Mouse (Mus musculus) midbrain, embryonic 11.5 days (tissue): ENCODE measurements around the gene Hps5. TPM values are rescaled to one million over a fixed set of nuclear protein-coding genes. Genes with fewer than 3 reads are reported as not detected.
"Not testable (repeated sequence)": the region's sequence is repeated elsewhere in the genome, so short reads cannot be mapped to it uniquely, and the experiment has no call there.

Experiments
- ATAC-seq: fragments of 200-750 bp; cut with Nextera tagmentation; 2 replicates; pipeline ENCODE4 v1.8.0; 2017; ENCODE audit warnings: moderate TSS enrichment, moderate library complexity; ENCODE audit not compliant: low FRiP score
- DNase-seq: peaks from one replicate; pipeline ENCODE4 v3.0.0; 2015; ENCODE audit warnings: low spot score; ENCODE audit errors: missing footprints
- H3K27ac ChIP-seq: fragments of 300-500 bp; sonication (generic); 2 replicates; pipeline ENCODE4 v1.5.1; 2014; ENCODE audit warnings: low read depth, low read length
- H3K27me3 ChIP-seq: fragments of 300-500 bp; sonication (generic); 2 replicates; pipeline ENCODE4 v1.6.1; 2014; ENCODE audit warnings: mild to moderate bottlenecking, low read length, moderate library complexity, mixed read lengths; ENCODE audit not compliant: control insufficient read depth, insufficient read depth
- H3K36me3 ChIP-seq: fragments of 300-500 bp; sonication (generic); 2 replicates; pipeline ENCODE4 v1.6.1; 2014; ENCODE audit warnings: mild to moderate bottlenecking, low read length, moderate library complexity, mixed read lengths; ENCODE audit not compliant: control insufficient read depth, insufficient read depth
- H3K4me1 ChIP-seq: fragments of 300-500 bp; sonication (generic); 2 replicates; pipeline ENCODE4 v1.6.1; 2014; ENCODE audit warnings: low read length; ENCODE audit not compliant: control insufficient read depth, insufficient read depth
- H3K4me2 ChIP-seq: fragments of 300-500 bp; sonication (generic); 2 replicates; pipeline ENCODE4 v1.6.1; 2014; ENCODE audit warnings: mild to moderate bottlenecking, moderate library complexity
- H3K4me3 ChIP-seq: fragments of 300-500 bp; sonication (generic); 2 replicates; pipeline ENCODE4 v1.5.1; 2014; ENCODE audit warnings: low read depth, low read length
- H3K9ac ChIP-seq: fragments of 300-500 bp; sonication (generic); 2 replicates; pipeline ENCODE4 v1.6.1; 2014; ENCODE audit warnings: low read length
- H3K9me3 ChIP-seq: fragments of 300-500 bp; sonication (generic); 2 replicates; pipeline ENCODE4 v1.6.1; 2016; ENCODE audit warnings: low read length; ENCODE audit not compliant: control insufficient read depth
- WGBS: fragments of 180-500 bp; shearing (Covaris S2); extraction: QIAGEN DNeasy Blood & Tissue Kit; methylation state at CpG from one replicate; pipeline ENCODE4 v1.1.7; 2014; 5-methylcytosine and 5-hydroxymethylcytosine counted together
- polyA plus RNA-seq: library from polyadenylated mRNA; unstranded; fragments of >200 nt; fragmentation: Nextera tagmentation; extraction: Ambion mirVana; gene quantifications from 2 replicates; pipeline ENCODE4 v1.2.1, GENCODE M21; 2014

The Hps5 gene
- polyA plus RNA-seq, 1 experiment from 2014 or later = 17.9 TPM

GRCm38 (mm10) chr7:46830799-46831590 lies 35.1 kb upstream of the Hps5 start:
- Histone ChIP-seq H3K27me3 (no peaks in the 10 kb centered on the region), H3K9me3 (no peaks in the 10 kb centered on the region), H3K4me2 (no peak overlapping the region), H3K36me3 (no peaks in the 10 kb centered on the region), H3K27ac (no peak overlapping the region), H3K9ac (no peak overlapping the region), H3K4me1 (no peaks in the 10 kb centered on the region), H3K4me3 (no peak overlapping the region)
- WGBS = 61% methylated on average over 13 of the region's 13 CpGs
- ATAC-seq = no peak
- DNase-seq = no peak

- no peak overlapping the region for H3K4me2 ChIP-seq
- H3K4me3 ChIP-seq = no peak overlapping the region
- no peaks in the 10 kb centered on the region for H3K9me3 ChIP-seq
- no peak for DNase-seq
- H3K27ac ChIP-seq = no peak overlapping the region
- no peaks in the 10 kb centered on the region for H3K36me3 ChIP-seq
- H3K4me1 ChIP-seq = no peaks in the 10 kb centered on the region
- 88% methylated on average over 12 of the region's 12 CpGs for WGBS
- H3K27me3 ChIP-seq = no peaks in the 10 kb centered on the region
- no peak for ATAC-seq
- H3K9ac ChIP-seq = no peak overlapping the region
These were observed 34.0 kb upstream of the Hps5 start for GRCm38 (mm10) chr7:46829911-46830310.

GRCm38 (mm10) chr7:46827803-46828184 lies 31.9 kb upstream of the Hps5 start:
- Histone ChIP-seq H3K4me1 (no peaks in the 10 kb centered on the region), H3K27me3 (no peaks in the 10 kb centered on the region), H3K36me3 (peaks cover 3% of the 10 kb centered on the region), H3K9ac (no peak overlapping the region), H3K27ac (no peak overlapping the region), H3K4me3 (no peak overlapping the region), H3K9me3 (no peaks in the 10 kb centered on the region), H3K4me2 (no peak overlapping the region)
- WGBS = 95% methylated on average over 2 of the region's 2 CpGs
- DNase-seq (no peak), ATAC-seq (no peak)

- WGBS = 82% methylated on average over 20 of the region's 20 CpGs
- Histone ChIP-seq H3K4me2 (no peak overlapping the region), H3K4me1 (no peaks in the 10 kb centered on the region), H3K9me3 (no peaks in the 10 kb centered on the region), H3K27ac (no peak overlapping the region), H3K27me3 (no peaks in the 10 kb centered on the region), H3K9ac (no peak overlapping the region), H3K36me3 (peaks cover 5% of the 10 kb centered on the region), H3K4me3 (no peak overlapping the region)
- ATAC-seq = no peak
- no peak for DNase-seq
These were observed 31.4 kb upstream of the Hps5 start for GRCm38 (mm10) chr7:46827046-46827802.

- DNase-seq, H3K4me3 ChIP-seq, ATAC-seq, H3K27ac ChIP-seq, H3K4me2 ChIP-seq, H3K9me3 ChIP-seq, H3K9ac ChIP-seq, H3K27me3 ChIP-seq, H3K4me1 ChIP-seq: not testable (repeated sequence)
- peaks cover 20% of the 10 kb centered on the region for H3K36me3 ChIP-seq
- WGBS = 90% methylated on average over 15 of the region's 15 CpGs
These were observed 25.2 kb upstream of the Hps5 start for GRCm38 (mm10) chr7:46820876-46821632.

- 91% methylated on average over 4 of the region's 4 CpGs for WGBS
- no peak overlapping the region for H3K27ac ChIP-seq
- no peak overlapping the region for H3K4me3 ChIP-seq
- H3K9me3 ChIP-seq = no peaks in the 10 kb centered on the region
- no peak overlapping the region for H3K4me2 ChIP-seq
- DNase-seq (peak; percentile 73), ATAC-seq (no peak)
- H3K9ac ChIP-seq = no peak overlapping the region
- H3K36me3 ChIP-seq = peaks cover 24% of the 10 kb centered on the region
- H3K27me3 ChIP-seq = no peaks in the 10 kb centered on the region
- H3K4me1 ChIP-seq = no peaks in the 10 kb centered on the region
These were observed 18.1 kb upstream of the Hps5 start for GRCm38 (mm10) chr7:46814012-46814411.

- no peak overlapping the region for H3K4me3 ChIP-seq
- H3K27me3 ChIP-seq = no peaks in the 10 kb centered on the region
- DNase-seq = peak; percentile 78
- no peaks in the 10 kb centered on the region for H3K4me1 ChIP-seq
- H3K9me3 ChIP-seq = no peaks in the 10 kb centered on the region
- ATAC-seq = no peak
- no peak overlapping the region for H3K27ac ChIP-seq
- H3K36me3 ChIP-seq = peaks cover 23% of the 10 kb centered on the region
- H3K9ac ChIP-seq = no peak overlapping the region
- WGBS = 98% methylated on average over 6 of the region's 6 CpGs
- H3K4me2 ChIP-seq = no peak overlapping the region
These were observed 14.5 kb upstream of the Hps5 start for GRCm38 (mm10) chr7:46810325-46810724.

- DNase-seq = no peak
- Histone ChIP-seq H3K9ac (peak overlapping the region; percentile 85; the same call in 1 of the 2 replicates), H3K4me2 (peak overlapping the region; percentile 96), H3K9me3 (no peaks in the 10 kb centered on the region), H3K4me1 (peaks cover 11% of the 10 kb centered on the region), H3K27ac (no peak overlapping the region), H3K27me3 (no peaks in the 10 kb centered on the region), H3K4me3 (peak overlapping the region; percentile 89), H3K36me3 (peaks cover 2% of the 10 kb centered on the region; the same call in 1 of the 2 replicates)
- WGBS = 64% methylated on average over 6 of the region's 6 CpGs
- no peak for ATAC-seq
These were observed 915 bp upstream of the Hps5 start for GRCm38 (mm10) chr7:46796779-46797178.
